Mouse (Mus musculus) CH12.LX (cell line): Measurements from ENCODE around the gene Ndufv1. TPM values are rescaled to one million over a fixed set of nuclear protein-coding genes. Genes with fewer than 3 reads are reported as not detected.

ENCODE experiments used
- DNase-seq: peaks from one replicate; pipeline ENCODE4 v3.0.0-alpha.2; 2013; ENCODE audit errors: extremely low read depth
- H3K27ac ChIP-seq: 2 replicates; pipeline ENCODE4 v1.5.1; 2012; ENCODE audit warnings: low read depth, mild to moderate bottlenecking, control low read depth, moderate library complexity; ENCODE audit not compliant: insufficient read depth
- H3K27me3 ChIP-seq: replicated peaks from 2 replicates; pipeline ENCODE3; 2012; ENCODE audit warnings: inconsistent platforms
- H3K36me3 ChIP-seq, 2 experiments: replicated peaks in 1 of 2; 2 replicates each; pipeline versions ENCODE3 to v1.6.1; 2012; ENCODE audit warnings: inconsistent platforms in 1 of 2, low read length in 1 of 2, mild to moderate bottlenecking in 1 of 2, mixed read lengths in 1 of 2, moderate library complexity in 1 of 2; ENCODE audit not compliant: control insufficient read depth in 1 of 2, insufficient read depth in 1 of 2
- H3K4me1 ChIP-seq, 2 experiments: 2 replicates each; pipeline ENCODE4 v1.6.1; 2012; ENCODE audit warnings: inconsistent platforms in 1 of 2, moderate library complexity in 1 of 2; ENCODE audit not compliant: insufficient read depth in 2 of 2, control insufficient read depth in 1 of 2
- H3K4me2 ChIP-seq: 2 replicates; pipeline ENCODE4 v1.6.1; 2012; ENCODE audit warnings: low read depth, mild to moderate bottlenecking, control low read depth; ENCODE audit not compliant: poor library complexity, insufficient read depth, severe bottlenecking
- H3K4me3 ChIP-seq, 3 experiments: fragments of 150-350 bp in 1 of 3; sonication (generic) in 1 of 3; replicated peaks in 1 of 3; 2 replicates each; pipeline versions ENCODE3 to v1.5.1; 2011 to 2012; ENCODE audit warnings: low read depth in 2 of 3, low read length in 2 of 3, mild to moderate bottlenecking in 2 of 3, moderate library complexity in 2 of 3, control low read depth in 1 of 3, improper control_type of control experiment in 1 of 3, inconsistent platforms in 1 of 3, mixed read lengths in 1 of 3; ENCODE audit not compliant: poor library complexity in 1 of 3
- H3K79me2 ChIP-seq: replicated peaks from 2 replicates; pipeline ENCODE4 v1.6.1; 2012; ENCODE audit warnings: mild to moderate bottlenecking, moderate library complexity; ENCODE audit not compliant: control insufficient read depth, poor library complexity, insufficient read depth, severe bottlenecking; ENCODE audit errors: extremely low read depth
- H3K9ac ChIP-seq: 2 replicates; pipeline ENCODE4 v1.6.1; 2012; ENCODE audit warnings: low read depth, mild to moderate bottlenecking, control low read depth, moderate library complexity; ENCODE audit not compliant: insufficient read depth
- H3K9me3 ChIP-seq: replicated peaks from 2 replicates; pipeline ENCODE3; 2012; ENCODE audit warnings: low read length, inconsistent platforms, mixed read lengths
- CHD2 ChIP-seq: IDR thresholded peaks from 2 replicates; pipeline ENCODE4 v1.6.1; 2011; ENCODE audit warnings: low read length, improper control_type of control experiment
- ETS1 ChIP-seq: conservative IDR thresholded peaks from 2 replicates; pipeline ENCODE4 v1.6.1; 2012; ENCODE audit warnings: low read depth, mild to moderate bottlenecking, inconsistent platforms, low read length, improper control_type of control experiment, moderate library complexity
- GABPA ChIP-seq: IDR thresholded peaks from 2 replicates; pipeline ENCODE4 v1.6.1; 2012; ENCODE audit warnings: low read depth, low read length, improper control_type of control experiment, inconsistent platforms; ENCODE audit not compliant: insufficient replicate concordance
- IRF4 ChIP-seq: IDR thresholded peaks from 2 replicates; pipeline ENCODE4 v1.6.1; 2014; ENCODE audit warnings: low read depth, mild to moderate bottlenecking, inconsistent platforms, low read length, improper control_type of control experiment
- JUN ChIP-seq: IDR thresholded peaks from 2 replicates; pipeline ENCODE4 v1.6.1; 2011; ENCODE audit warnings: low read depth, mild to moderate bottlenecking, low read length, improper control_type of control experiment, moderate library complexity; ENCODE audit not compliant: insufficient read depth
- JUND ChIP-seq: conservative IDR thresholded peaks from 2 replicates; pipeline ENCODE4 v1.6.1; 2011; ENCODE audit warnings: low read depth, low read length, improper control_type of control experiment
- KAT2A ChIP-seq: IDR thresholded peaks from 2 replicates; pipeline ENCODE4 v1.6.1; 2012; ENCODE audit warnings: low read length, improper control_type of control experiment, inconsistent platforms; ENCODE audit not compliant: insufficient replicate concordance
- MAFK ChIP-seq: IDR thresholded peaks from 2 replicates; pipeline ENCODE4 v1.6.1; 2011; ENCODE audit warnings: low read length, improper control_type of control experiment; ENCODE audit not compliant: insufficient replicate concordance
- MAX ChIP-seq: IDR thresholded peaks from 2 replicates; pipeline ENCODE4 v1.6.1; 2011; ENCODE audit warnings: low read length, improper control_type of control experiment
- MEF2A ChIP-seq: IDR thresholded peaks from 2 replicates; pipeline ENCODE4 v1.6.1; 2014; ENCODE audit warnings: low read depth, mild to moderate bottlenecking, inconsistent platforms, low read length, improper control_type of control experiment, borderline replicate concordance
- MYC ChIP-seq: IDR thresholded peaks from 2 replicates; pipeline ENCODE4 v1.6.1; 2011; ENCODE audit warnings: low read depth, mild to moderate bottlenecking, improper control_type of control experiment, low read length
- NELFE ChIP-seq: IDR thresholded peaks from 2 replicates; pipeline ENCODE4 v1.6.1; 2011; ENCODE audit warnings: low read depth, low read length, improper control_type of control experiment
- POLR2AphosphoS2 ChIP-seq: IDR thresholded peaks from 2 replicates; pipeline ENCODE4 v1.6.1; 2011; ENCODE audit warnings: low read depth, low read length, improper control_type of control experiment
- RCOR1 ChIP-seq: conservative IDR thresholded peaks from 2 replicates; pipeline ENCODE4 v1.6.1; 2012; ENCODE audit warnings: low read depth, mild to moderate bottlenecking, inconsistent platforms, low read length, improper control_type of control experiment
- SIN3A ChIP-seq: IDR thresholded peaks from 2 replicates; pipeline ENCODE4 v1.6.1; 2012; ENCODE audit warnings: low read length, improper control_type of control experiment, inconsistent platforms
- TBP ChIP-seq: conservative IDR thresholded peaks from 2 replicates; pipeline ENCODE4 v1.6.1; 2011; ENCODE audit warnings: low read depth, low read length, improper control_type of control experiment
- USF1 ChIP-seq: IDR thresholded peaks from 2 replicates; pipeline ENCODE4 v1.6.1; 2014; ENCODE audit warnings: low read depth, mild to moderate bottlenecking, inconsistent platforms, low read length, improper control_type of control experiment
- ZC3H11A ChIP-seq: IDR thresholded peaks from 2 replicates; pipeline ENCODE4 v1.6.1; 2012; ENCODE audit warnings: low read depth, mild to moderate bottlenecking, inconsistent platforms, low read length, improper control_type of control experiment
- dilution Hi-C: fragments of 300-500 bp; cut with MboI; formaldehyde crosslinking; loops from 2 replicates; pipeline ENCODE4 v1.14.3; 2020; ENCODE audit warnings: low sequenced_read_pairs; ENCODE audit not compliant: extremely low pct_unique_long_range_greater_than_20kb, extremely low pct_ligation_motif_present
- in situ Hi-C: fragments of 300-500 bp; cut with MboI; formaldehyde crosslinking; loops from 3 replicates; pipeline ENCODE4 v1.14.3; 2019; ENCODE audit warnings: low sequenced_read_pairs, low pct_ligation_motif_present, low pct_unique_long_range_greater_than_20kb, mixed read lengths
- polyA plus RNA-seq: library from polyadenylated mRNA; unstranded; fragments of >175 nt; gene quantifications from 2 replicates; pipeline ENCODE4 v1.2.1, GENCODE M21; 2012; ENCODE audit warnings: low read depth; ENCODE audit not compliant: insufficient read length
- total RNA-seq, 2 experiments: library from RNA; depleted of rRNA; stranded (reverse); fragments of 300-350 nt in 1 of 2; fragments of >200 nt in 1 of 2; gene quantifications; 2 replicates each; pipeline ENCODE4 v1.2.3; 2012 to 2014

Gene Ndufv1
- total and polyA plus RNA-seq, 3 experiments = 119 to 183 (median 133) TPM

DNA sequence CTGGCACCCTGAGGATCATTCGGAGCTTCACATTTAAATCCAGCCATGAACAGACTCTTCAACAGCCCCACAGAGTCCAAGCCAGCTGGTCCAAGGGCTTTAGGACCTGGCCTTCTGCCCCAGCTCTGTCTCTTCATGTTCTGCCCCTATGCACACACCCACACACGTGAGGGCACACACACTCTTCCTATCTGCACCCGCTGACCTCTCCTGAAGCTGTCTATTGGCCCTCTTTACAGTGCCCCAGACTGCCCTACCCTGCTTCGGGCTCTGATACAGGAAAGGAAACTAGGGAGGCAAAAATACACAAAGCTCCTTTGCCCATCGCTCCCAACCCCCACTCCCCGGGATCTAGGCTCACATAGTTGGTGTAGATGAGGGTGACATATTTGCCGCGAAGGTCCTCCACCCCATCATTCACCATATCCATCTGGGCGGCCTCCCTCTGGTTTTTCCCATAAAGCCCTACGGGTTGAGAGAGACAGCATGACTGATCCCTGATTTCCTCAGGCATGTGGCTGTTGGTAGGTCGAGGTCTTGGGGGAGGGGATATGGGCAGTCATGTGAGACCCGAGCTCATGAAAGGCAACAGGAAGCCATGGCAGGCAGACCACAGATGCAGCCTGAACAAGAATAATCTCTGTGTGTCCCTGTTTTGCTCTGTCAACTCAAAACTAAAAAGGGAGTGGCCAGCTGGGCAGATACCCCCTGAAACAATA, 23.9 kb upstream of the Ndufv1 start:
- TF ChIP-seq ETS1 = no peak
- TF ChIP-seq MAX = peak; percentile 46
- peak; percentile 56; the same call in 1 of the 2 replicates for TF ChIP-seq MYC
- TF ChIP-seq ZC3H11A = no peak
- peak; percentile 57; the same call in 1 of the 2 replicates for TF ChIP-seq CHD2
- H3K4me2 ChIP-seq = peak overlapping the region; percentile 55
- H3K27me3 ChIP-seq = no peaks in the 10 kb centered on the region
- H3K27ac ChIP-seq = no peak overlapping the region
- DNase-seq = peak; percentile 54
- dilution Hi-C loops = no loop called here
- H3K36me3 ChIP-seq = peaks cover 4 to 15% of the 10 kb centered on the region in 2 experiments
- peak overlapping the region; percentile 43; the same call in 1 of the 2 replicates for H3K9ac ChIP-seq
- H3K79me2 ChIP-seq = peaks cover 4% of the 10 kb centered on the region; the same call in 1 of the 2 replicates
- H3K4me3 ChIP-seq = peak overlapping the region; percentile 37 to 58 (median 46)
- no peaks in the 10 kb centered on the region for H3K9me3 ChIP-seq
- H3K4me1 ChIP-seq = peaks cover 10 to 25% of the 10 kb centered on the region in 2 experiments
- in situ Hi-C loops = no loop called here

DNA sequence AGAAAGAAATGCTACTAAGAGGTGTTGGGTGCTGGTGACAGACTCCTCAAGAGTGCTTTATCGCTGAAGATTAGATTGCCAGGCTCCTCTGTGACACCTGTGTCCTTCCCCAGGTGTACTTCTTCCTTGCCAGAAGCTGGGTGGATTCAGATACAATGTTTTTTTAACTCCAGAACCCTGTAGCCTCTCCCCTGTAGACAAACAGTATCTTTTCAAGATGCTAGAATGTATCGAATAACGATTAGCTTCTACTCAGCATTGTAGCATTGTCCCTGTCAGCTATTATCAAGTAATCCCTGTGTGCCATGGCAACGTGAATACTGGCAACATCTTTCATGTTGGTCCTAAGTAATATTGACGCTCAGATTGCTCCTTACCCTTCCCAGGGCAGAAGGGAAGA, 21.1 kb upstream of the Ndufv1 start:
- no peak for DNase-seq
- dilution Hi-C loops (no loop called here), in situ Hi-C loops (no loop called here)
- Histone ChIP-seq H3K9ac (no peak overlapping the region), H3K4me1 (peaks cover 10 to 22% of the 10 kb centered on the region in 2 experiments), H3K36me3 (peaks cover 4 to 15% of the 10 kb centered on the region in 2 experiments), H3K79me2 (peaks cover 4% of the 10 kb centered on the region; the same call in 1 of the 2 replicates), H3K4me3 (no peak overlapping the region), H3K27me3 (no peaks in the 10 kb centered on the region), H3K9me3 (peaks cover 2% of the 10 kb centered on the region), H3K27ac (no peak overlapping the region), H3K4me2 (no peak overlapping the region)
- TF ChIP-seq SIN3A (no peak), USF1 (no peak), GABPA (no peak), TBP (no peak), MAX (no peak), KAT2A (no peak), JUND (no peak), MAFK (no peak), MEF2A (no peak), RCOR1 (no peak), POLR2AphosphoS2 (no peak), NELFE (no peak), IRF4 (no peak), JUN (no peak), CHD2 (no peak)
